Mouse (Mus musculus): Measurements from ENCODE around the gene Nr4a2. TPM values are rescaled to one million over a fixed set of nuclear protein-coding genes. Genes with fewer than 3 reads are reported as not detected.

Nr4a2 gene
- polyA plus RNA-seq, 1 experiment, result 2.5 TPM

DNA sequence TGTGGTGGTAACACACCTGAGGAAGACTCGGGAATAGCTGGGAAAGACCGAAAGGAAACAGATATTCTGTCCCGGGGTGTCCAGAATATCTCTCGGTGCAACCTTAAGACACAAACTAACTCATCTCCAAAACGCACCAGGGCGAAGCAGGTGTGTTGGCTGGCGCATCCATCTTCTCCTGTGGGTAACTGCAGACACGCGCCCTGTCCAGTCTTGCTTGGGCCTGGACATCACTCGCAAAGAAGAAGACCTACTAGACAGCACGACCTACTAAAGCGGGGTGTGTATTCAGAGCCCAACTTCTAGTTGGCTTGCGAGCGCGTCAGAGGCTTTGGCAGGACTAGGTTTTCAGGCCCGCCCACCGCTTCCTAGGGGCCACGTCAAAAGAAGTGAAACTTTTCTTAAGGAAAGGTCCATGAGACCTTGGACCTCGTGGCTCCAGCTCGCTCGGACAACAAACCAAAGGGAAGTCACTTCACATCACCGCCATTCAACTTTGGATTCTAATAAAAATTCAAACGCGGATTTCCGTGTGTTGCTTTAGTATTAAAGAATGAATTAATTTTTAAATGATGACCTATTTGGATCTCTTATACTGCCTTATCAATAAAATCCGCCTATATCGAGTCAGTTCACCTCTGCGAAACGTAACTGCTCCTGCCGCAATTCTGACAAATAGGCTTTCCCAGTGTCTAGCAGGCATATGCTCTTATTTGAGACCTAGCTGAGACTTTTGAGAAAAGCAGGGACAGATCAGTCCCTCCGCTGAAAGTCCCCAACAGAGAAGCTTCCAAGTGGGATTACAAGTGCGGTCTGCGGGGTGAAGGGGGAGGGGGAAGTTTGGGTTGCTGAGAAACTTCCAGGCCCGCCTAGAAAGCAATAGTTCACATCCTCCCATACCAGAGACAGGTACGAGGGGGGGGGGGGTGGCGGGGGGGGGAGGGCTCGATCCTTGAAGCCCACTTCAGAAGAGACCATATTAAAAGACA is 20.7 kb downstream of the Nr4a2 start:
- no peak for TF ChIP-seq GATA1 (IDR thresholded peaks at IDR 0.05; ENCODE audit: low read length)

DNA sequence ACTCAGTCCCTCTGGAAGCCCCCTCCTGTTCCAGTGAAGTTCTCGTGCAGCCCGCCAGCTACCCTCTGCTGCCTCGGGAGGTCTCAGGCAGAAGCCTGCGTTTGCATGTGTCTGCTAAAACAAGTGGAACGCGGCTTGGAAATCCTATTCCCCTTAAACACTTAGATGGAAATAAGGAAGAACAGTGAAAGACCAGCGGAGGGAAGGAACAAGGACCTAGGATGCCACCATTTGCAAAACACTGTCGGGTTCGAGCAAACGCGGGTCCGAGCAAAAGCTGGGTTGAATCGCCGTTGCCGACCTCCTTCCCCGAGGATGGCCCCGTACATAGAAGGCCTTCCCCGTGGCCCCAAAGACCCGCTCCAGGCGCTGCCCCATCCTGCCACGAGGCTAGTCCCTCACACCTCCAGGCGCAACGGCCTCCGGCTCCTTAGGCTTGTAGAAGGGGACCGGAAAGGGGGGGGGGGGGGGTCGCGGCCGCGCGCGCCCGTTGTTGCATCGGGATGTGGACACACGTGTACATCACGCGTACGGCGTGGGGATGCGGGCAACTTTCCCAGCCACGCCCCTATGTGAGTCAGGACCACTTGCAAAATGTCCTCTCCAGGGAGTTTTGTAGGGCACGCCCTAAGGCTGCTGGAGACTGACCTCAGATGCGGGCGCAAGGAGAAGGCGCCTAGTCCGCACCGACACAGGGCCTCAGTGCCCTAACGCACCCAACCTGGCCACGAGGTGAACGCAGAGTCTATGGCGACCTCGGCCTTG is 21.5 kb downstream of the Nr4a2 start:
- no peak for TF ChIP-seq GATA1 (IDR thresholded peaks at IDR 0.05; ENCODE audit: low read length)

DNA sequence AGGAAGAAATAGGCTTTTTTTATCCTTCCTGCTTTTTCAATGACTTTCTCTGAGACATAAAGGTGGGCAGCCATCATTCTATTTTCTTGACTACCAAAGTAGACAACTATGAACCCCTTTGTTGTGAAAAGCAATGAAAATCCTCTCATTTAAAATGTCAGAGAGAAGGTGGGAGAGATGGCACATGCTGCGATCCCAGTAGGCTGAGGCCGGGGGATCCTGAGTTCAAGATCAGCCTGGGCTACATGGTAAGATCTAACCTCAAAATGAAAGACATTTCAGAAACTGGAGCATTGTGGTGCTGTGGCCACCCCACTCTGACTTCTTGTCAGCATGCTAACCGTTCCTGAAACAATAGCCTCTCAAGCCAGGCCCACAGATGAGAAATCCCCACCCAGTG is 23.6 kb downstream of the Nr4a2 start:
- TF ChIP-seq GATA1 (IDR thresholded peaks at IDR 0.05; ENCODE audit: low read length), result no peak

DNA sequence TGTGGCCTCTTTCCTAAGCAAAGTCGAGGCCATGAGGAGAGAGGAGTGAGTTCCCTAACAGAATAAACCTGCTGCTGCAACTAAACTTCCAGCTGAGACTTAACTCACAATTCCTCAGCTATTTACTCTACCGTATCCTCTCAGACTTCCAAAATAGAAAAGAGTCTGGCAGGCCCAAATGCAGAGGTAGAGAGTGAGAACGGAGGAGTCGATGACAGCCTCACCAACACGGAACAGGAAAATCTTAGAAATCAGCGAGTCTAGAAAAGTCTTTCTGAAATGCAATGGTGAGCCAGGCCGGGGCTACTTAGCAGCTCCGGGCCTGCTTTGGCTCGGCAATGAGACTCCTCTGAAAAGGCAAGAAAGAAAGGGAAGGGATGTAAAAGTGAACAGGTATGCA is 51.4 kb downstream of the Nr4a2 start:
- no peak for TF ChIP-seq GATA1 (IDR thresholded peaks at IDR 0.05; ENCODE audit: low read length)

GRCm38 (mm10) chr2:57063480-57063879 is 60.3 kb downstream of the Nr4a2 start:
- TF ChIP-seq GATA1 (IDR thresholded peaks at IDR 0.05; ENCODE audit: low read length), result no peak

Other genes starting within 250 kb of the Nr4a2 start
- gene Gpd2, start 113.6 kb upstream of the Nr4a2 start, polyA plus RNA-seq (2012), result 3.4 and 5.2 TPM in 2 replicates